Mouse (Mus musculus) heart, postnatal 36 days (tissue): Measurements from ENCODE around the gene Enox1. TPM values are rescaled to one million over a fixed set of nuclear protein-coding genes. Genes with fewer than 3 reads are reported as not detected.

Source experiments
- DNase-seq, 2 experiments: peaks; one replicate each; pipeline ENCODE4 v3.0.0; 2021 to 2022
- intact Hi-C: fragments of 180-260 bp; cut with DNase I; formaldehyde crosslinking; loops from one replicate; pipeline ENCODE4 v1.15.1; 2025
- total RNA-seq, 2 experiments: library from RNA; stranded (reverse); gene quantifications; 2 replicates each; pipeline ENCODE4 v1.2.3; 2021

Gene Enox1
- total RNA-seq, 2 experiments from 2014 or later: 0.94 to 1.0 TPM

- no peak for DNase-seq
- intact Hi-C loops: no loop called here
These were observed 115.8 kb downstream of the Enox1 start for GRCm38 (mm10) chr14:77272248-77272930.

DNA sequence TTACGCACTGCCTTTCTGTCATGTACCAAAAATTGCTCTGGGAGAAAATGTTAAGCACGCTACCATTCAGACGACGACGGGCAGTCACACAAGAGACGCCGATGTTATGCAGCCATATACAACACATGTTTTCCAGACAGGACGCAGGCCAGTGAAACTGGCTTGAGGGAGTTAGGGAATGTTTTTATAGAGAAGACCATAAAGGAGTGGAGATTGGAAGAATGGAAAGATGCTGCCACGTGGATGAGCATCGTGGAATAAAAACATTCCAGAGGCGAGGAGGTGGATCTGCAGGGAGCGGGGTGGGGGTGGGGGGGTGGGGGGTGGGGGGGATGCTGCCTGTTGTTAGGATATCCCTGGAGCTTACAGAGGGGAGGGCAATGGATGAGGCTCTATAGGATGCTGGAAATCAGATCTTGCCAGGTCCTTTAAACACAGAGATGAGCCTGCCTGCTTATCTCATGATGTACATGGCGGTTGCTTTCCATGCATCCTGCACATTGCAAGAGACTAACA lies 116.4 kb downstream of the Enox1 start:
- DNase-seq: no peak
- intact Hi-C loops: no loop called here

GRCm38 (mm10) chr14:77273721-77274120 lies 117.2 kb downstream of the Enox1 start:
- no peak for DNase-seq
- intact Hi-C loops: no loop called here

DNA sequence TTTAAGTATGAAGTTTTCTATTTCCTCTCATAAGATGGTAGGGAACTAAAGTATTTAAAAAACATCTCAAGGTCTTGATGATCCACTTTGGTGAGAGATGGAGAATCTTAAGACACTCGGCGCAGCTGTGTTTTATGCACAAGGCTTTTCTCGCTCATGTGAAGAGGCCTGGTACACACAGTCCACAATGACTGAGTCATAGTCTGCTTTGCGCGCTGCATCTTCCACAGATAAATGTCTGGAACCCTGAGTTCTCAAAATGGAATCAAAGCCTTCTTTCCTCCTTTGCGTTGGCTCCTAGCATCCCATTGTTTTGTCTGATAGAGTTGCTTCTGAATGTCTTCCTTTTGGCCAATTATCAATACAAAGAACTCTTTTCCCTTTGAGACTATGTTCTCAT lies 119.0 kb downstream of the Enox1 start:
- intact Hi-C loops: no loop called here
- no peak for DNase-seq

GRCm38 (mm10) chr14:77279143-77279542 lies 122.6 kb downstream of the Enox1 start:
- DNase-seq: no peak
- intact Hi-C loops: no loop called here

GRCm38 (mm10) chr14:77280454-77280853 lies 123.9 kb downstream of the Enox1 start:
- intact Hi-C loops: no loop called here
- DNase-seq: no peak

DNA sequence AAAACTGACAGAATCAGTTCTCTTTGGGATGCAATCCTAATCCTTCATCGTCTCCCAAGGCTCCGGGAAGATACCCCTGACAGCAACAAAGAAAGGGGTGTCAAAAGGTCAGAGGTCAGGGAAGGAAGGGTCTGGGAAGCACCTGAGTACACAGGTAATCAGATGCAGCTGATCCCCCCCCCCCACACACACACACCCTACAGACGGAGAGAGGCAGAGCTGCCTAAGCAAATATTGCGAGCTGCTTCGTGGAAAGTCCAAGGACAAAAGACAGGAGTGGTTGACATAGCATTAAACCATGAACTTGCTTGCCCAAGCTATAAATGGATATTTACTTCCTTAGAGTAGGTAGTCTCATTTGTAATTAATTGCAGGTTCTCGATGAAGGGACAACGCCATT lies 124.3 kb downstream of the Enox1 start:
- intact Hi-C loops: no loop called here

DNA sequence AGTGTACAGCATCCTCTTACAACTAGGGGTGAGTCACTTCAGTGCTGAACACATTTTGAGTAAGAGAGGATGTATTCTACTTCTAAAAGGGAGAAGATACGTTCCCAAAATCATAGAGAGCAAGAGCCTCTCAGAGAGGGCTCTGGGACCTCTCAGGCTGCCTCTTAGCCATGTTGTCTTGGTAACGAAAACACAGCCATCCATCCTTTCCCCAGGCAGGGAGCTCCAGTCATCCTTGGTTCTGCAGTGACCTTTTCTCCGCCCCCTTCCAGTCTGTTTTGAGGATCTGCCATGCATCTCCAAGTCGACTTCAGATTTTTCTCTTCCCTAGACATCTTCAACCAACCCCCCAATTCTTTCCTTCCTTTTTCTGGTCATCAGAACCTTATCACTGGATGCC lies 127.4 kb downstream of the Enox1 start:
- intact Hi-C loops: no loop called here
- DNase-seq: no peak

More for the DNA sequence above, 124.3 kb downstream of the Enox1 start:
- no peak for DNase-seq

DNA sequence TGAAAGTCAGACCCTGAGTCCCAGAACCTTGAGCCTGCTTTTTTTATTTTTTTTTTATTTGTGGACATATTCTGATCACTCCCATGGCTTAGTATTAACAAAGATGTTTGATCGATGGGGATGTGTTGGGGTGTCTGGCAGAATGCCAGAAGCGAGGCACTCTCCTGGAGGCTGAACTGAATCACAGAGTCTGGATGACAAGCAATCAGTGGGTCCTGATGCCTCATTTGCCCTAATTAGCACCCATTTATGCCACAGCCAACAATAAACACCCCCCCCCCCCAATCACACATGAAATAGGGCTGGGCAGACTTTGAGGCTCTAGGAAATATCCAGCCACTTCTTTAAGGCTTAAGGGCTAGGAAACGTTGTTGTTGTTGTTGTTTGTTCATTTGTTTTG lies 128.9 kb downstream of the Enox1 start:
- no peak for DNase-seq
- intact Hi-C loops: no loop called here

DNA sequence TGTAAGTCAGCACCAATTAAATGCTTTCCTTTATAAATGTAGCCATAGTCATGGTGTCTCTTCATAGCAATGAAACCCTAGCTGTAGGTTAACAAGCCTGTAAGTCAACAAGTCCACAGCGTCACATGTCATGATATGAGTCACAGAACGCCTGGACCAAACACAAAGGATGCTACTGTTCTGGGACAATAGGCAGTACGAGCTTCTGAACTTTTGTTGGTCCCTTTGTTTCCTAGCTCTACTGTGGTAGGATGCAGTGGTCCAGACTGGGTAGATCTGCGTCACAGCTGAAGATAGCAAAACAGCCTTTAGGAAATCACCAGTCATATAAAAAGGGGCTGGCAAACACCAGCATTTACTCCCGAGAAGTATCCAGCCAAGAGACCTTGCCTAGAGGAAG lies 135.2 kb downstream of the Enox1 start:
- intact Hi-C loops: no loop called here
- DNase-seq: no peak

DNA sequence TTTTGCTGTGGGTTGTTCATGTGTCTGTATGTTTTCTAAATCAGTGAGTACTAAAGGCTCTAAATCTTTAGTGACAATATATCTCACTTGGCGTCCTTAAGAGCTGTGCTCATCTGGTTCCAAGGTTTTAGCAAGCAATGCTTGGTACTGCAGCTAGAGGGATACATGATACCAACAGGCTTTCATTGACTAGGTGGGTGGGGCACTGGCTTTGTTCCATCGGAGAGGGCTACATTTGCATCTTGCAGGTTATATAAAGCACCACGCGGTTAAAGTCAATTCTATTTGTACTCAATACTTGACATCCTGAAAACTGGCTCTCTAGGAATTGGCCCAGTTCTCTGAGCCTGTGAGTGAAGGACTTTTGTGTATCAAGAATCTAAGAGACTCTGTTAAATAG lies 140.5 kb downstream of the Enox1 start:
- no peak for DNase-seq
- intact Hi-C loops: no loop called here

DNA sequence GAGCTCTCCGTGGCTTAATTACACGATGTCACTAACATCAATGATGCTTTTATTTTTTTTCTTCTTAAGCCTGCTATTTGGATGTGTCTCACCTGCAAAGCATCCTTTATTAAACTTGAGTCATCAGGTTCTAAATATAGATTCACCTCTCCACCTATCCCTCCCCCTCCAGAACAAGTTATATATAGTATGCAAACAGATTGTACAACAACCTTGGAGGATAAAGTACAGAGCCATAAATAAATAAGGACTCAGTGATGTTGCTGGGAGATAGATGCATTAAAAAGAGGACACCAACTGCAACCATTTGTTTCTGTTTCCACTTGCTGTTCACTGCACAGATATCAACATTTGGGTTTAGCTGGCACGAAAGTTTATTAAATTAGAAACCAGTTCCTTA lies 141.8 kb downstream of the Enox1 start:
- DNase-seq: no peak
- intact Hi-C loops: no loop called here

GRCm38 (mm10) chr14:77309571-77309970 lies 153.0 kb downstream of the Enox1 start:
- intact Hi-C loops: no loop called here
- DNase-seq: no peak

GRCm38 (mm10) chr14:77311456-77311855 lies 154.9 kb downstream of the Enox1 start:
- intact Hi-C loops: no loop called here

GRCm38 (mm10) chr14:77319396-77319795 lies 162.8 kb downstream of the Enox1 start:
- intact Hi-C loops: no loop called here
- no peak for DNase-seq

More at GRCm38 (mm10) chr14:77311456-77311855, 154.9 kb downstream of the Enox1 start:
- no peak for DNase-seq

DNA sequence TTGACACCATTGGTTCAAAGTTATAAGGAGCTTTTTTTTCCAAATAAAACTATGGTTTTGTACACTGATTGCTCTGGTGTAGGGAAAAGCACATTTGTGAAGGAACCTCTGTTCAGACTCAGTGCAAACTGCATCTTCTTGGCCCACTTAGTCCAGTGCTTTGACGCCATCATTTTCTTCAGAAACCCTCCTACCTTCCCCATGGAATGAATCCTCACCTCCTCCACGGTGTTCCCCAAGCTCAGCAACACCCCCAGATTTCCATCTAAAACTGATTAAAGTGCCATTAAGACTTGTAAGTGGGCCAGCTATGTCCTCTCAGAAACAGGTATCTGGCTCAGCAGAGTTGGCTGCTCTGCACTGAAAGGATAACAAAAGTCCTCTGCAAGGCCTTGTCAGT lies 167.8 kb downstream of the Enox1 start:
- DNase-seq: no peak
- intact Hi-C loops: no loop called here

GRCm38 (mm10) chr14:77327693-77328092 lies 171.1 kb downstream of the Enox1 start:
- no peak for DNase-seq
- intact Hi-C loops: no loop called here

DNA sequence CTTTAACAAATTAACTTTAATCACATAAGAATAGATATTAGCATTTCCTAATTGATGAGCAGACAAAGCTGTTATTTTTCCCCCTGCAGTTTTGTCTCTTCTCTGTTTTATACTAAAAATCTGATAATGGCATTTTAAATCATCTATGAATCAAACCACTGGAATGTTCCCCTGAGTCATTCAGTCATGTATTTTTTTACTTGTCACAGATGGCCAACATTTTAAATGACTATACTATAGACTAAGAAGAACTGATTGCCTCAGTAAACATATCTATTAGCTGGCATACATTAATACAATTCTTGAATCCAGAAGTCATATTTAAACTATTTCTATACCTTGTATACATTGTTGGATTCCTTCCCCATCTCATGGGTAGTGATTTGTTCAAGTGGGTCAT lies 173.2 kb downstream of the Enox1 start:
- no peak for DNase-seq
- intact Hi-C loops: no loop called here

- intact Hi-C loops: no loop called here
- DNase-seq: peak; percentile 33 to 50
These were observed 187.2 kb downstream of the Enox1 start for GRCm38 (mm10) chr14:77343662-77344340.

DNA sequence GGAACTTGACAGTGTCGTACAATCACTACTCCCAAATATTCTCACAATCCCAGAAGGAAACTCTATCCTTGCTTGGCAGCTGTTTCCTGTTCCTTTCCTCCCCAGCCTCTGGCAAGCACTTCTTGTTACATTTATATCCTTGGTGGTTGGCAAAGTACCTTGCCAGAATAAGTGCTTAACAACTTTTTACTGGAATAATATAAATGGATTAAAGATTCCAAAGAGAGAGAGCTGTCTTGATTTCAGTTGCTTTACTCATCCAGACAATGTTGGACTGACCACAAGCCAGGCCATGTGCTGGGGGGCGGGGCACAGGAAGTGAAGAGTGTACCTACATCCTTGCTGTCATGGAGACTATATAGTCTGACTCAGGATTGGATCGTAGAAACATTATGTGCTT lies 189.7 kb downstream of the Enox1 start:
- no peak for DNase-seq
- intact Hi-C loops: no loop called here

DNA sequence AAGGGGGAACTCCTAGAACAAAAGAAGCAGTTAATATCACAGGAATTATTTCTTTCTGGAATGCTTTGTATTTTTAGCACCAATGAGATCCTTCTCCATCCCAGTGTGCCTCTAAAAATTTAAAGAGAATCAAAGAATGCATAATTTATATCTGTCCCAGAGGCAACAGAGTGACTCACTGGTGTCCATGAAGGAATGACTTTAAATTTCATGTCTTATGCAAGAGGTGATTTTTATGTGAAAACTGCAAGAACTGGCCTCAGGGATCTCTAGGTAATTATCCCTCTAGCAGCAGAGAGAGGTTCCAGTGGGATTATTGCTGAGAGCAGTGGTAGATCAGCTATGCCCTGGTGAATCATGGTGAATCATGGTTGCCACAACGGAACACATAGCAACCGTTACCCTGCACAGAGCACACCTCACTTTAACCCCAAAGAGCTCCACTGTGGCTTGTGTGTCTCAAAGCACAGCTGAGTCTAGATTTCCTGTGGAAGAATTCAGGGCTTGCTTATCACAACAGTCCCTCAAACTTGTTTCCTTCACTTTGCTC lies 195.3 kb downstream of the Enox1 start:
- intact Hi-C loops: no loop called here
- no peak for DNase-seq

DNA sequence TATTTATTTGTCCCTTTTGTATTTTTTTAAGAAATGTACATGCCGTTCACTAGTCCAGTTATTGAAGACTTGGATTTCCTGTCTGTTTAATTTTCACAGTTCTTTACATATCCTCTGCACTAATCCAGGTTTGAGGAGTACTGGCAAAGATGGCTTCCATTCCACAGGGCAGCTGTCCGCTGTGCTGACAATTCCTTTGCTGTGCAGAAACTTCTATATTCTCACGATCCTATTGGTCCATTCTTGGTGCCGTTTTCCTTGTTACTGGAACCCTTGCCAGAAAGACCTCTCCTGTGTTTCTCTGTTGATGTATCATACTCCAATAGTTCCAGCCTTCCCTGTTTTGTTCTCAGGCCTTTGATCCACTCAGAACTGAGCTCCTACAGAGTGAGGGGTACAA lies 206.1 kb downstream of the Enox1 start:
- no peak for DNase-seq
- intact Hi-C loops: no loop called here
